Mouse (Mus musculus): Measurements from ENCODE around the gene Bub3. TPM values are rescaled to one million over a fixed set of nuclear protein-coding genes. Genes with fewer than 3 reads are reported as not detected.

The Bub3 gene
- polyA plus RNA-seq, 1 experiment from 2014 or later: 158 TPM

Other genes with a start within 250 kb of the Bub3 start
- not detected in 2 replicates for gene Cuzd1, start 237.9 kb upstream of the Bub3 start, polyA plus RNA-seq (2015; fragmentation: Nextera tagmentation; extraction: Ambion mirVana)
- gene Fam24b, start 230.7 kb upstream of the Bub3 start, polyA plus RNA-seq (2015; fragmentation: Nextera tagmentation; extraction: Ambion mirVana): not detected in 2 replicates
- not detected in 2 replicates for gene Fam24a, start 226.4 kb upstream of the Bub3 start, polyA plus RNA-seq (2015; fragmentation: Nextera tagmentation; extraction: Ambion mirVana)
- gene 2310057M21Rik, start 197.5 kb upstream of the Bub3 start, polyA plus RNA-seq (2015; fragmentation: Nextera tagmentation; extraction: Ambion mirVana): 29.3 and 30.2 TPM in 2 replicates
- 49.0 and 51.4 TPM in 2 replicates for gene Pstk, start 189.1 kb upstream of the Bub3 start, polyA plus RNA-seq (2015; fragmentation: Nextera tagmentation; extraction: Ambion mirVana)
- 10.4 and 13.4 TPM in 2 replicates for gene Ikzf5, start 149.7 kb upstream of the Bub3 start, polyA plus RNA-seq (2015; fragmentation: Nextera tagmentation; extraction: Ambion mirVana)
- gene Acadsb, start 149.6 kb upstream of the Bub3 start, polyA plus RNA-seq (2015; fragmentation: Nextera tagmentation; extraction: Ambion mirVana): 90.0 and 100 TPM in 2 replicates
- gene Hmx3, start 17.4 kb upstream of the Bub3 start, polyA plus RNA-seq (2015; fragmentation: Nextera tagmentation; extraction: Ambion mirVana): 0.60 and 0.93 TPM in 2 replicates
- gene Hmx2, start 11.4 kb upstream of the Bub3 start, polyA plus RNA-seq (2015; fragmentation: Nextera tagmentation; extraction: Ambion mirVana): 1.3 and 1.4 TPM in 2 replicates